Mouse (Mus musculus) MEL (cell line): ENCODE results near the gene Ift52.

Experiments used
- CTCF ChIP-seq, 3 experiments: IDR thresholded peaks in 2 of 3; conservative IDR thresholded peaks in 1 of 3; 2 replicates each; pipeline ENCODE4 v1.5.1; 2011 to 2012; ENCODE audit warnings: low read length in 3 of 3, low read depth in 2 of 3, mild to moderate bottlenecking in 2 of 3, improper control_type of control experiment in 1 of 3, inconsistent platforms in 1 of 3, mixed read lengths in 1 of 3, moderate library complexity in 1 of 3; ENCODE audit not compliant: control insufficient read depth in 1 of 3, insufficient read depth in 1 of 3, poor library complexity in 1 of 3, severe bottlenecking in 1 of 3
- NELFE ChIP-seq: IDR thresholded peaks from 2 replicates; pipeline ENCODE4 v1.6.1; 2011; ENCODE audit warnings: low read depth, low read length, improper control_type of control experiment
- POLR2A ChIP-seq, 2 experiments: IDR thresholded peaks; 2 replicates each; pipeline ENCODE4 v1.6.1; 2011 to 2012; ENCODE audit warnings: low read length in 2 of 2, mild to moderate bottlenecking in 2 of 2, control low read depth in 1 of 2, improper control_type of control experiment in 1 of 2, low read depth in 1 of 2, moderate library complexity in 1 of 2; ENCODE audit not compliant: control insufficient read depth in 1 of 2, insufficient read depth in 1 of 2, poor library complexity in 1 of 2
- TAL1 ChIP-seq: IDR thresholded peaks from 2 replicates; pipeline ENCODE4 v1.6.1; 2012; ENCODE audit warnings: mild to moderate bottlenecking, inconsistent platforms, low read length, moderate library complexity, mixed read lengths

- TF ChIP-seq NELFE, result no peak
- TF ChIP-seq TAL1, result no peak
- no peak for TF ChIP-seq CTCF (IDR thresholded peaks at IDR 0.05 in 2 of 3, conservative IDR thresholded peaks at IDR 0.05 in 1 of 3; ENCODE audit: control insufficient read depth in 1 of 3, insufficient read depth in 1 of 3, low read depth in 2 of 3, low read length in 3 of 3, poor library complexity in 1 of 3, severe bottlenecking in 1 of 3)
- TF ChIP-seq POLR2A (IDR thresholded peaks at IDR 0.05; ENCODE audit: control insufficient read depth in 1 of 2, insufficient read depth in 1 of 2, low read depth in 1 of 2, low read length in 2 of 2, poor library complexity in 1 of 2), result no peak
Measured at GRCm38 (mm10) chr2:163052101-163052500, 34.9 kb downstream of the Ift52 start.
